Mouse (Mus musculus) ES-CJ7 (cell line): ENCODE measurements at regions not wholly inside any gene's neighbourhood (a gene's known extent, or its start where the extent isn't known, plus 50 kb on each side); places are given as distances from the start of the nearest gene placed in this dataset.
A peak's percentile ranks its signal among the peaks of the same experiment; 100 is the strongest.

Experiments
- DNase-seq: peaks from one replicate; pipeline ENCODE4 v3.0.0; 2011; ENCODE audit warnings: low read depth, low spot score

- DNase-seq, result no peak
Measured at GRCm38 (mm10) chr3:21512081-21512480, 564.4 kb upstream of the Tbl1xr1 start.

- peak; percentile 19 for DNase-seq
Measured at GRCm38 (mm10) chr3:21524426-21524937, 552.0 kb upstream of the Tbl1xr1 start.

- DNase-seq, result peak; percentile 5
Measured at GRCm38 (mm10) chr3:21530862-21531261, 545.6 kb upstream of the Tbl1xr1 start.

GRCm38 (mm10) chr3:21539138-21539537, 537.3 kb upstream of the Tbl1xr1 start:
- no peak for DNase-seq

GRCm38 (mm10) chr3:21544456-21544855, 532.0 kb upstream of the Tbl1xr1 start:
- no peak for DNase-seq

- no peak for DNase-seq
Measured at GRCm38 (mm10) chr3:21545156-21545893, 531.1 kb upstream of the Tbl1xr1 start.

GRCm38 (mm10) chr3:21546411-21546810, 530.0 kb upstream of the Tbl1xr1 start:
- DNase-seq, result no peak

- DNase-seq, result no peak
Measured at GRCm38 (mm10) chr3:21549671-21550070, 526.8 kb upstream of the Tbl1xr1 start.

- DNase-seq, result no peak
Measured at GRCm38 (mm10) chr3:21553159-21553758, 523.2 kb upstream of the Tbl1xr1 start.

GRCm38 (mm10) chr3:21553859-21554258, 522.6 kb upstream of the Tbl1xr1 start:
- DNase-seq, result peak; percentile 14

GRCm38 (mm10) chr3:21557963-21558441, 518.5 kb upstream of the Tbl1xr1 start:
- DNase-seq, result no peak

GRCm38 (mm10) chr3:21562771-21563312, 513.6 kb upstream of the Tbl1xr1 start:
- no peak for DNase-seq

- no peak for DNase-seq
Measured at GRCm38 (mm10) chr3:21563454-21563853, 513.0 kb upstream of the Tbl1xr1 start.

- no peak for DNase-seq
Measured at GRCm38 (mm10) chr3:21564211-21564781, 512.2 kb upstream of the Tbl1xr1 start.

GRCm38 (mm10) chr3:21564847-21565485, 511.5 kb upstream of the Tbl1xr1 start:
- no peak for DNase-seq

- DNase-seq, result no peak
Measured at GRCm38 (mm10) chr3:21569721-21570120, 506.7 kb upstream of the Tbl1xr1 start.

- no peak for DNase-seq
Measured at GRCm38 (mm10) chr3:21578635-21579034, 497.8 kb upstream of the Tbl1xr1 start.

- no peak for DNase-seq
Measured at GRCm38 (mm10) chr3:21582122-21582521, 494.3 kb upstream of the Tbl1xr1 start.

- DNase-seq, result no peak
Measured at GRCm38 (mm10) chr3:21585767-21586166, 490.7 kb upstream of the Tbl1xr1 start.

GRCm38 (mm10) chr3:21606846-21607245, 469.6 kb upstream of the Tbl1xr1 start:
- no peak for DNase-seq

GRCm38 (mm10) chr3:21610231-21610630, 466.2 kb upstream of the Tbl1xr1 start:
- peak; percentile 33 for DNase-seq

GRCm38 (mm10) chr3:21621745-21622144, 454.7 kb upstream of the Tbl1xr1 start:
- DNase-seq, result no peak
